Mouse (Mus musculus) brown adipose tissue, adult 24 weeks (tissue): Measurements from ENCODE around the gene Traf3ip3. TPM values are rescaled to one million over a fixed set of nuclear protein-coding genes. Genes with fewer than 3 reads are reported as not detected.

Experiments
- H3K27ac ChIP-seq: fragments of 200-500 bp; replicated peaks from 2 replicates; pipeline ENCODE4 v1.5.1; 2012; ENCODE audit warnings: low read depth, mild to moderate bottlenecking, low read length
- H3K4me1 ChIP-seq: fragments of 200-500 bp; 2 replicates; pipeline ENCODE4 v1.6.1; 2012; ENCODE audit warnings: low read length, mixed read lengths; ENCODE audit not compliant: control insufficient read depth, insufficient read depth, insufficient read length
- H3K4me3 ChIP-seq: fragments of 200-500 bp; 2 replicates; pipeline ENCODE4 v1.5.1; 2012; ENCODE audit warnings: low read depth, mild to moderate bottlenecking, low read length, moderate library complexity; ENCODE audit not compliant: insufficient read depth
- polyA plus RNA-seq: library from polyadenylated mRNA; stranded (reverse); fragments of >200 nt; gene quantifications from 2 replicates; pipeline ENCODE4 v1.2.4, GENCODE M21; 2012; ENCODE audit not compliant: missing spikeins, insufficient read depth, insufficient read length

Gene Traf3ip3
- polyA plus RNA-seq, 1 experiment = not detected

DNA sequence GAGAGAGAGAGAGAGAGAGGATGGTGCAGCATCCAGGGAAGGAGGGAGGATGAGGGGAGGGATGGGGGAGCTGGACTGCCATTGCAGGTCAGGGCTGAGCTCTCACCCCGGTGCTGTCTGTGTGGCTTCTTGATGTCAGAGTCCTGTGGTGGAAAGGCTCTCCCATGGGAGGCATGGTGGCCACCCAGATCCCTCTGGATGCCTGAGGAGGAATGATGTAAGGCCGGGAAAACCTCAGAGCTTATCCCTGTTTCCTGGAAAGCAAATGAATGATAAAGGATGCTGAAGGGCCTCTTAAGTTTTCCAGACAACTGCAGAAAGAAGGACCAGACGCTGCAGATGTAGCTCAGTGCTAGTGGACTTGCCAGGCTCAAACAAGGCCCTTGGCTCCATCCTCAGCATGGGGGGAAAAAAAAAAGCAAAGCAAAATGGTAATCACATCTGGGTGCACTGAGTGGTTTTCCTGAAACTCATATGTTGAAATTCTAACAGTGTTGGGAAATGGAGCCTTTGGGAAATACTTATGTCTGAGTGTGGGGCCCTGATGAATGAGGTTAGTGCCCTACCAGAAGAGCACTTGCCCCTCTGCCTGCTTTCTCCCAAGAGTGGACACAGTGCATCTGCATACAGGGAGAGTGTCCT is 6.2 kb downstream of the Traf3ip3 start:
- H3K4me1 ChIP-seq = no peaks in the 10 kb centered on the region
- no peak overlapping the region for H3K27ac ChIP-seq
- no peak overlapping the region for H3K4me3 ChIP-seq

DNA sequence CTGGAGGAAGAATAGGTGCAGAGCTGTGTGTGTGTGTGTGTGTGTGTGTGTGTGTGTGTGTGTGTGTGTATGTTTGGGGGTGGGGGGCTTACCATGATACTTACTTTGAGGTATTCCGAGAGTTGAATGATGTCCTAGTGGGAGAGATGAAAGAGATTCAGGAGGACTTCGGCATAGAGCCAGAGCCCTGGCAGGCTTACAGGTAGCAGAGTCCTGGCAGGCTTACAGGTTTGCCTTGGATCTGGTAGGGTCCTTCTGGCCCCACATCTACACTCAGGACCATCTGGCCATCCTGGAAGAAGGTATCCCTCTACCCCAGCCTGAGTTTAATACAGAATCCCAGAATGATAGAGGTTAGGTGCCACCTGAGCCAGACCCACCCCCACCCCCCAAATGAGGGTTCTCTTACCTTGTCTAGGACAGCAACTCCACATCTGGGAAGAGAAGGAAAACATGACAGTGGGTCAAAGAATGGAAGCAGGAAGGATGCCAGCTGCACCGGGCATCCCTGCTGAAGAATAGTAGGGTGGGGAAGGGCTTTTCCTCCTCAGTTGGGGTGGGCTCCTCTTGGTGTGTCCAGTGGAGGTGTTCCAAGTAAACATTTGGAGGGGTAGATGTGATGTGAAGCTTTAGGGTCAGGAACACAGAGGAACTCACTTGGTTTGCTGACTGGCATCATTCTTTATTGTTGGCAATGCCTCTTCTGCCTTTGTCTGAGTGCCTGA is 6.9 kb downstream of the Traf3ip3 start:
- no peak overlapping the region for H3K4me3 ChIP-seq
- peaks cover 6% of the 10 kb centered on the region for H3K4me1 ChIP-seq
- no peak overlapping the region for H3K27ac ChIP-seq

DNA sequence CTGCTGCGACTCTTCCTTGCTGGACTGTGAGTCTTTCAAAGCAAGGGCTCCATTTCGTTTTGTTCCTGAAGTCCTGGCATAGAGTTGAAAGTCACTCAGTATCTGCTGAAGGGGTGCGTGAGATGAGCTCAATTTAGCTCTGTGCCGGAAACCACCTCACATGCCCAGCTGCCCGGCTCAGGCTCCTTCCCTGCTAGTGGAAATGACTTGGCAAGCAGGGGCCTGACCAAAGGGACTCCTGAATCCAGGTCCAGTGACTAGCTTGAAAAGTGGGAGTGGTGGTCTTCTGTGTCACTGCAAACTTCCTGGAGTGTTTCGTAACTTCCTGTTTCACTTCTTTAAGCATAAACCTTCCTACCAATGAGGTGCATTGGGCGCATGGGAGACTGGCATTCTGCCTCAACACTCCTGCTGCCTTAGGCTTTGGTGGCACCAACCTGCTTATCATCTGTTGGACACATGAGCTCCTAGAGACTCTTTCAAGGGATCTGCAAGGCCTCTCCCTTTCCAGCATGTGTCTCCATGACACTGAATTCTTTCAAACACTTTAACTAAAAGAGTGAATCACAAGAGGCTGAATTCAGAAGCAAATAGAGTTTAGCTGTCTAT is 9.7 kb downstream of the Traf3ip3 start:
- peaks cover 12% of the 10 kb centered on the region for H3K4me1 ChIP-seq
- no peak overlapping the region for H3K27ac ChIP-seq
- H3K4me3 ChIP-seq = no peak overlapping the region

DNA sequence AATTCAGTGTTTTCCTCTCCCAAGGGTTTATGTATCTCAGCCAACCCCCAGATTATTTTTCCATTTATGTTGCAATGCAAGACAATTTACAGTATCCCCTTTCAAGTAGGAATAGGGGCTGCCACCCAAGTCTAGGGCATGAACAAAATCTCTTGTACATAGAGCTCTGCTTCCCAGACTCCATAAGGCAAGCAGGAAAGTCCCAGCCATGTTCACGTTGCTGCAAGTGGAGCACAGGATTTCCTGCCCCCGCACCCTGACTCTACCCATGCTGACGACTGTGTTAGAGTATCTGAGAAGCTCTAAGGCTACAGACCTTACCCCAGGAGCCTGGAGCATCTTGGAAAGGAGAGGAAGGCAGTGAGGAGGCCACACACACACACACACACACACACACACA is 11.7 kb downstream of the Traf3ip3 start:
- 0 out of 2 replicates have a peak overlapping the region, but pooled peaks have one; percentile 26 for H3K27ac ChIP-seq
- no peak overlapping the region for H3K4me3 ChIP-seq
- peaks cover 12% of the 10 kb centered on the region for H3K4me1 ChIP-seq

DNA sequence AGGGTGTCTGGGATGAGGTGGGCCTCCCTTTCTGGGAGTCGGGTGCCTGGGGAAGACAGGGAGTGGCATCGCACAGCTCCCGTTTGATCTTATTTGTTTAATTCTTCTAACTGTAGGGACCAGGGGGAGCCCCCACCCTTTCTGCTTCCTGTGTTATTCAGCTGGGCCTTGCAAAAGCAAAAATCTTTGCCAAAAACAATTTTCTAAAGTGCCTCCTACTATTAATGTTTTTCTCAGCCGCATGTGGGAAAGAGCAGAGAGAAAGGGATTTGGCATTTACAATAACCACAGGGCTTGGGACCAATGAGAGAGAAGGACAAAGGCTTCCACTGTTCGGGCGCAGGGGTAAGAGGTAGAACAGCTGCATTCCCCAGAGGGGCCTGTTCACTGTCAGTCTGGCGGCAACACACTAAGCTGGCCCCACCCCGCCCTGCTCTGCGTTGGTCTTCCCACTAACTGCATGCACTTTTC is 12.3 kb downstream of the Traf3ip3 start:
- Histone ChIP-seq H3K27ac (peak overlapping the region; percentile 57), H3K4me1 (peaks cover 12% of the 10 kb centered on the region), H3K4me3 (no peak overlapping the region)

DNA sequence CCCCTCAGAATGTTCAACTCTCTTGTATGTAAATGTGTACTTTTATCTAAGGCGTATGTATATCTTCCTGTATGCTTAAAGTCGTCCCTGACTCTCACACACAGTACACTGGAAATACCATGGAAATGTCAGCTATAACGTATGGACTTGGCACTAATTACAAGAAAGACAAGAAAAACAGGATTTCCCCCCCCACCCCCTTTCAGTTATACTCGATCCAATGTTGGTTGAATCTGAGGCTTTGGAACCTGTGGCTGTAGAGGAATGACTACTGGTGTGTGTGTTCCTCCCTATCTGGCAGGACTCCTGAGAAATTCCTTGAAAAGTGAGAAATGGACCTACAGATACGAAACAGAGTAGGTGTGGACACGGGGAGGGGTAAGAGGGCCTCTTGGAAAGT is 13.2 kb downstream of the Traf3ip3 start:
- Histone ChIP-seq H3K4me3 (no peak overlapping the region), H3K27ac (0 out of 2 replicates have a peak overlapping the region, but pooled peaks have one; percentile 57)

DNA sequence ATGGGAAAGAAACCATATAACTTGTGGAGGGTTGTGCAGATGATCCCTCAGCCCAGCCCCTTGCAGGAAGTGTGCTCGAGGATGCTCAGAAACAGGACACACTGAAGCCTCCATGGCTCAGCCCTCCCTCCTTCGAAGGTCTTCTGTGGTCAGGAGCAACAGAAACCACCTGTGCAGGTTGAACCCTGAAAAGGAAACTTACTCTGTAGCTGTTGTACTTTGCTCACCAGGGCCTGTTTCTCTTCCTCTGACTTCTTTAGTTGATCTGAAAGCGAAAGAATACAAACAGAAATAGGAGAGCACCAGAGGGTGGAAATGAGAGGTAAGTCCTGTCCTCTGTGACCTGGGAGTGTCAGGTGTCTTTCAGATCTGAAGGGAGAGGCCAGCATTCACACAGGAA is 20.4 kb downstream of the Traf3ip3 start:
- H3K4me3 ChIP-seq = no peak overlapping the region
- no peak overlapping the region for H3K27ac ChIP-seq
- no peaks in the 10 kb centered on the region for H3K4me1 ChIP-seq

More for the DNA sequence above, 13.2 kb downstream of the Traf3ip3 start:
- H3K4me1 ChIP-seq = peaks cover 12% of the 10 kb centered on the region

DNA sequence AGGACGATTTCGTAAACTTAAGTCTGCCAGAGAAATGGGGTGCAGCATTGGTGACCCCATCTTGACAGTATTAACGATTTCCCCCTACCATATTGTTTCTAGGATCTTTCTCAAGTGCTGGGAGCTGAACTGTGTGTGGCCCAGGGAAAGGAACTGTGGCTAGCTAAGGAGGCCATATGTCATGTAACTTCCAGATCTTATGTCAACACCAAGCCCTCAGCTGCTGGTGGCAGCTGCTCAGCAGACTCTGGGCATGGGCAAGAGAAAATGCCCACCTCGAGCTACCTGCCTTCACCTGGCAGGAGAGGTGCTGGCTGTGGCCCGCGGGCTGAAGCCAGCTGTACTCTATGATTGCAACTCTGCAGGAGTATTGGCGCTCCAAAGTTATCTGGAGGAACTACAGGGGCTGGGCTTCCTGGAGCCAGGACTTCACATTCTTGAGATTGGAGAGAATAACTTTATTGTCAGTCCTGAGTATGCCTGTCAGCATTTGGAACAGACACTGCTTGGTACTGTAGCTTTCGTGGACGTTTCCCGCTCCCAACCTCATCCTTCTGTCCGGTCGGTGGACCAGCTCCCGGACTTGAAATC is 27.3 kb downstream of the Traf3ip3 start:
- H3K27ac ChIP-seq = no peak overlapping the region
- H3K4me3 ChIP-seq = peak overlapping the region; percentile 80
- H3K4me1 ChIP-seq = peaks cover 9% of the 10 kb centered on the region

DNA sequence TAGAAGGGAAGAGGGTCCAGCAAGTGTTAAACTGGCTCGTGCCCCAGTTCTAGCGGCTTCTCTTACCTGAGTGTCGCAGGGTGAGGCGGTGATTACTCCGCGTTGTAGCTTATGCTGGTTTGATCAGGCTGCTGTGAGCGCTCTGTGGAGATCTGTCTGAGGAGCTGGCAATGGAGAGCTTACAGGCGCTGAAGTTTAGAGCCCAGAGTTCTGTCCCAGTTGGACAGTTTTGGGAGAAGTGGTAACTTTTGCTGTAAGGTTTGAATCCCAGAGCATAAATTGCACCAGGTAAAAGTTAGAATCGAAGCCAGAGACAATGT is 27.7 kb downstream of the Traf3ip3 start:
- peaks cover 9% of the 10 kb centered on the region for H3K4me1 ChIP-seq
- peak overlapping the region; percentile 80 for H3K4me3 ChIP-seq
- H3K27ac ChIP-seq = peak overlapping the region; percentile 77

DNA sequence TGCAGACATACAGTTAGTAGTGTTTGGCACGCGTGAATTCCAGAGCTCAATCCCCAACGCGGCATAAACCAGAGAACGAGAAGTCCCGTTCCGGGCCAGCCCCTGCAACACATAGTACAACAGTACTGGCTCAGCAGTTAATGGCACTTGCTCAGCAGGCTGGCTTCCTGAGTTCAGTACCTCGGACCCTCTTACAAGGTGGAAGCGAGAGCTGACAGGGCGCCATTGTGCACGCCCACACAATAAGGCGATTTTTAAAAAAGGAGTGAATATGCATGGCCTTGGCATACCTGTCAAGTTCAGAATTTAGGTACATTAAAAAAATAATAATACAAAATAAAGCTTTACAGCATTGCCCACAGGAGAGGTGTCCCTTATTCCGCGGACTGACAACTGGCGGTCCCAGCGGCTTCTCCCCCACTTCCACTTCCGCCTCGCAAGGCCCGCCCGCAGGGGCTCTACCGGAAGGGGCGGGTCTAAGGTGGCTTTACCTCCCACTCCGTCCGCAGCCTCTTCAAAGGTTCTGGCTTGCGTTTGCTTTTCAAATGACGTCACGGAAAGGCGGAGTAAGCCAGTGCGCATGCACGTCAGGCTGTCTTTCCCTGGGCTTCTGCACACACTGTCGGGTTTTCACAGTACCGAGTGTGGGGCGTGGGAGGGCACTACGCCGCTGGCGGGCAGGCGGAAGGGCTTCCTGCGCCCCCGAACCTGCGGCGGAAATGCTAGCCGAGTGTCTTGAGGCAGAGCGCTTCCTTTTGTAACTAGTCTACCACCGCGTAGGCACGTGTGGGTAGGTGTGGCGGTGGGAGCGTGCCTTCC is 28.3 kb downstream of the Traf3ip3 start:
- H3K4me1 ChIP-seq = peaks cover 9% of the 10 kb centered on the region
- peak overlapping the region; percentile 77 for H3K27ac ChIP-seq

DNA sequence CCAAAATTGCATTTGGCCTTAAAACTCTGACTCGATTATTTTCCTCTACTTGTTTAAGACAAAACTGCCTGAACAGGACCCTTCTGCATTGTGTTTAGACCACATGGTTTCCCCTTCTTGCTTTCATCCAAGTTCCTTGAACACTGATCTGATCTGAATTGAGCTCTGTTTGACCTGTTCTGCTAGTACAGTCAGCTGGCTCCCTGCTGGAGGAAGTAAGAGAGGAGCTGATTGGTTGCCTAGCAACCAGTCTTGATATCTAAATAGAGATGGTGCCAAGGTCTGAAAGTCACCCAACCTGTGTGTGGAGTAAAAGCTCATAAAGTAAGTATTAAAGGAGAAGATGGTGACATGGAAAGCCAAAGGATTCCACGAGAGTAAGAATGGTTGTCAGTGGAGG is 31.6 kb downstream of the Traf3ip3 start:
- Histone ChIP-seq H3K27ac (no peak overlapping the region), H3K4me3 (no peak overlapping the region), H3K4me1 (peaks cover 9% of the 10 kb centered on the region)

More for the DNA sequence above, 28.3 kb downstream of the Traf3ip3 start:
- peak overlapping the region; percentile 80 for H3K4me3 ChIP-seq

DNA sequence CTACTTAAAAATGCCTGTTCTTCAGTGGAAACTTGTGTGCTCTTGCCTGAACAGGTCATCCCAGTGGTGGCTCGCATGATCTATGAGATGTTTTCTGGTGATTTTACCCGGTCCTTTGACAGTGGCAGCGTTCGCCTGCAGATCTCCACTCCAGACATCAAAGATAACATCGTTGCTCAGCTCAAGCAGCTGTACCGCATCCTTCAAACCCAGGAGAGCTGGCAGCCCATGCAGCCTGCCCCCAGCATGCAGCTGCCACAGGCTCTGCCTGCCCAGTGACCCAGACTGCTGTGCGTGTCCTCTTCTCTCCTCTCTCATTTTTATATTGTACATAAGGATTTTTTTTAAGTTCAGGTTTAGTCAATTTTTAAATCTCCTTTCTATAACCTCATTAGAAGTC is 32.3 kb downstream of the Traf3ip3 start:
- H3K4me3 ChIP-seq = no peak overlapping the region
- H3K4me1 ChIP-seq = peaks cover 7% of the 10 kb centered on the region
- no peak overlapping the region for H3K27ac ChIP-seq

DNA sequence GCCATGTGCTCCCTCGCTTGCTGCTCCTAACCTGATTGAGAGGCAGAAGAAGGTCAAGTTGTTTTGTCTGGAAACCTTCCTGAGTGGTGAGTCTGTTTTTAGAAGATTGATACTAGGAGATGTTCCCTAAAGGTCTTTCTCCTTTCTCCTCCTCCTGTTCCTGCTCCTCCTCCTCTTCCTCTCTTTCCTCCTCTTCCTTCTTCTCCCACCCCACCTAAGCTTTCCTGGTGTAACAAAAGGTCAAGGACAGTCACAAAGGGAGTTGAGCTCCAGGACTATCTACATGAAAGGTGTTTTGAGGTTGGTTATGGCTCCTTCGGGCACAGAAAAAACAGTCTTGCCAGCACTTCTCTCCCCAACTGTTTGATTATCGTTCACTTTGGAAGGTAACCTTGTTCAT is 33.8 kb downstream of the Traf3ip3 start, which contains the start of gene A130010J15Rik:
Gene A130010J15Rik (plus strand): TSS at position 301 of the 400 bp plus-strand sequence.
- H3K4me1 ChIP-seq = peaks cover 4% of the 10 kb centered on the region; the same call in 1 of the 2 replicates
- no peak within 1 kb of the TSS for H3K4me3 ChIP-seq
- H3K27ac ChIP-seq = no peak within 1 kb of the TSS

DNA sequence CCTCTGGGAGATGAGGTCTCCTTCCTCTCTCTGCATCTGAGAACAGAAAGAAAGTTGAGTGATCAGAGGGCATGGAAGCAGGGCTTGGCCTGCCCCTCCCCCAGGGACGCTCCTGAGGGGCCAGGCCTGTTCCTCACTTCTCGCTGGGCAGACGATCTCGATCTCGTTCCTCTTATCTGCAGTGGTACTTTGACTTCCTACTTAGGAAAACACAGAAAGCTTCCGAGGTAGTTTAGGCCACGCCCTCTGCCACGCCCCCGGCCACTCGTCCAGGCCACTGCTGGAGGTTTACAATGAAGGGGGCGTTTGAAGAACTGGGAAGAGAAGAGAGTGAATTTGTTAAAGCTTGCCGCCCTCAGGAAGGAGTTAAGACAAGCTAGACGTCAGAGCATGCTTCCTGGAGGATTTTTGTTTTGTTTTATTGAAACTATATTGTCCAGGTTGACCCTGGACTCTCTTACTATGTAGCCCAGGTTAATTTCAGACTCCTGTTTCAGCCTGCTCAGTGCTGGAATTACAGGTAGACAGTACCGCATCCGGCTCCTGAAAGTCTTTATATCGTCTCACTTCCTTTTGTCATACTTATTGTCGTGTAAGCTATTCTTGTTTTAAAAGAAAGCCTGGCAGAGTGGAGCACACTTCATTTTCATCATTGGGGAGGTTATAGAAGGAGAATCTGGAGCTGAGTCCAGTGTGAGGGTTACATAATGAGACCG is 41.0 kb downstream of the Traf3ip3 start:
- peaks cover 5% of the 10 kb centered on the region; the same call in 1 of the 2 replicates for H3K4me1 ChIP-seq
- H3K4me3 ChIP-seq = peak overlapping the region; percentile 35; the same call in 1 of the 2 replicates
- H3K27ac ChIP-seq = no peak overlapping the region
